Mouse (Mus musculus) thymus, adult 2 months (tissue): ENCODE data around the gene Daw1. TPM values are rescaled to one million over a fixed set of nuclear protein-coding genes. Genes with fewer than 3 reads are reported as not detected.

ENCODE experiments used
- DNase-seq: peaks from one replicate; pipeline ENCODE4 v3.0.0; 2021
- H3K27ac ChIP-seq: fragments of 200-500 bp; 2 replicates; pipeline ENCODE4 v1.5.1; 2012; ENCODE audit warnings: low read length, control low read depth; ENCODE audit not compliant: control insufficient read depth, insufficient read depth
- H3K27me3 ChIP-seq: fragments of 200-500 bp; 2 replicates; pipeline ENCODE4 v1.6.1; 2012; ENCODE audit warnings: mild to moderate bottlenecking, low read length, moderate library complexity, mixed read lengths; ENCODE audit not compliant: control insufficient read depth, insufficient read depth
- H3K36me3 ChIP-seq: fragments of 200-500 bp; 2 replicates; pipeline ENCODE4 v1.6.1; 2012; ENCODE audit warnings: mild to moderate bottlenecking, low read length, moderate library complexity; ENCODE audit not compliant: control insufficient read depth, insufficient read depth
- H3K4me1 ChIP-seq: fragments of 200-500 bp; replicated peaks from 2 replicates; pipeline ENCODE4 v1.6.1; 2012; ENCODE audit warnings: low read length; ENCODE audit not compliant: control insufficient read depth, insufficient read depth
- H3K4me3 ChIP-seq: fragments of 200-500 bp; 2 replicates; pipeline ENCODE4 v1.5.1; 2012; ENCODE audit warnings: mild to moderate bottlenecking, low read length, control low read depth, moderate library complexity; ENCODE audit not compliant: control insufficient read depth, insufficient read depth
- CTCF ChIP-seq: fragments of 200-500 bp; IDR thresholded peaks from 2 replicates; pipeline ENCODE4 v1.5.1; 2012; ENCODE audit warnings: mild to moderate bottlenecking, control low read depth, low read length, moderate library complexity, borderline replicate concordance; ENCODE audit not compliant: control insufficient read depth, poor library complexity, insufficient read depth; ENCODE audit errors: extremely low read depth
- POLR2A ChIP-seq: fragments of 200-500 bp; IDR thresholded peaks from 2 replicates; pipeline ENCODE4 v1.6.1; 2012; ENCODE audit warnings: mild to moderate bottlenecking, low read length, control low read depth, moderate library complexity; ENCODE audit not compliant: control insufficient read depth, poor library complexity, insufficient read depth; ENCODE audit errors: extremely low read depth
- WGBS: fragments of 180-500 bp; shearing (Covaris S2); methylation state at CpG from one replicate; pipeline ENCODE4 v1.1.7; 2018; 5-methylcytosine and 5-hydroxymethylcytosine counted together
- polyA plus RNA-seq: library from polyadenylated mRNA; depleted of rRNA; stranded (reverse); fragments of >200 nt; gene quantifications from 2 replicates; pipeline ENCODE4 v1.2.3, GENCODE M21; 2012

Gene Daw1
- polyA plus RNA-seq, 1 experiment = not detected

- DNase-seq = no peak
- 77% methylated on average over 2 of the region's 2 CpGs for WGBS
- Histone ChIP-seq H3K27ac (no peak overlapping the region), H3K27me3 (no peaks in the 10 kb centered on the region), H3K36me3 (no peaks in the 10 kb centered on the region), H3K4me1 (no peaks in the 10 kb centered on the region), H3K4me3 (no peak overlapping the region)
- TF ChIP-seq POLR2A (no peak), CTCF (no peak)
Measured at GRCm38 (mm10) chr1:83146547-83146946, 13.0 kb upstream of the Daw1 start.

DNA sequence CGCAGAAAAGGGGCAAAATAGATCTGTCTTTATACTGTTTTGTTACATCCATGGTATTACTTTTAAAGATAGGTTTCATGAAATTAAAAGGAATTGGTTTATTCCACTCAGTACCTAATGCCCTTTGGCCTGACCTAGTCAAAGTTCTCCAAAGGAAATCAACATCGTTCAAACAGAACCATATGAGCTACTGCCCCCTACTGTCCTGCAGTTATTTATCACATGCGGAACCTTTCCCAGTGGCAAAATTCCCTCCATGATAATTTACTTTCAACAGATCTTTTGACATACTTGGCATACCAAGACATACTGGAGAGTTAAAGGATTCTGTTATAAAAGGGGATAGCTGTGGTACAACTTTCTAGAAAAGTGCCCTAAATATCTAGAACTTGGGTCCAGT is 9.3 kb upstream of the Daw1 start:
- Histone ChIP-seq H3K4me1 (no peaks in the 10 kb centered on the region), H3K4me3 (no peak overlapping the region), H3K27ac (no peak overlapping the region), H3K27me3 (no peaks in the 10 kb centered on the region), H3K36me3 (no peaks in the 10 kb centered on the region)
- TF ChIP-seq POLR2A (no peak), CTCF (no peak)
- WGBS = 80% methylated on average over 3 of the region's 3 CpGs
- no peak for DNase-seq

DNA sequence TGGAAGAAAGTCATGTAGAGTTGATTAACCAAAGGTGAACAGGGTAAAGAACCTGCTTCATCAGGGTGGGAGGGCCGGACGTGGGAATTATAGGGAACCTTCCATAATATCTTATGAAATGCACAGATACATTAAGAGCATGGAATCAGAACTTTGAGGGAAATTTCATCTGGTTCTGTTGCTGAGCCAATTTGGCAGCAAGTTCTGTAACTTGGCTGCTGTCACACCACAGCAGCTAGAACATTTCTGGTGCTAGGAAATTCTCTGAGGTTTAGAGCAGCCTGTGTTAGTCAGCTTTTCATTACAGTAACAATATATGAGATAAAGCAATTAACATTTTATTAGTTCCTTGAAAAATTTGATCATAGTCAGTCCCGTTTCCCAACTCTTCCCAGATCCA is 6.6 kb upstream of the Daw1 start:
- DNase-seq = no peak
- Histone ChIP-seq H3K27ac (no peak overlapping the region), H3K36me3 (no peaks in the 10 kb centered on the region), H3K27me3 (no peaks in the 10 kb centered on the region), H3K4me1 (no peaks in the 10 kb centered on the region), H3K4me3 (no peak overlapping the region)
- TF ChIP-seq CTCF = no peak
- no peak for TF ChIP-seq POLR2A
- 91% methylated on average over 3 of the region's 3 CpGs for WGBS

GRCm38 (mm10) chr1:83156876-83157275 is 2.7 kb upstream of the Daw1 start:
- TF ChIP-seq CTCF (no peak), POLR2A (no peak)
- Histone ChIP-seq H3K27me3 (no peaks in the 10 kb centered on the region), H3K36me3 (no peaks in the 10 kb centered on the region), H3K4me3 (no peak overlapping the region), H3K4me1 (no peaks in the 10 kb centered on the region), H3K27ac (no peak overlapping the region)
- no peak for DNase-seq
- WGBS = 37% methylated on average over 1 of the region's 1 CpGs

GRCm38 (mm10) chr1:83161658-83162057 is 2.1 kb downstream of the Daw1 start:
- no peak for DNase-seq
- Histone ChIP-seq H3K4me1 (no peaks in the 10 kb centered on the region), H3K27me3 (no peaks in the 10 kb centered on the region), H3K4me3 (no peak overlapping the region), H3K36me3 (no peaks in the 10 kb centered on the region), H3K27ac (no peak overlapping the region)
- TF ChIP-seq POLR2A = no peak
- no peak for TF ChIP-seq CTCF
- 89% methylated on average over 3 of the region's 3 CpGs for WGBS

DNA sequence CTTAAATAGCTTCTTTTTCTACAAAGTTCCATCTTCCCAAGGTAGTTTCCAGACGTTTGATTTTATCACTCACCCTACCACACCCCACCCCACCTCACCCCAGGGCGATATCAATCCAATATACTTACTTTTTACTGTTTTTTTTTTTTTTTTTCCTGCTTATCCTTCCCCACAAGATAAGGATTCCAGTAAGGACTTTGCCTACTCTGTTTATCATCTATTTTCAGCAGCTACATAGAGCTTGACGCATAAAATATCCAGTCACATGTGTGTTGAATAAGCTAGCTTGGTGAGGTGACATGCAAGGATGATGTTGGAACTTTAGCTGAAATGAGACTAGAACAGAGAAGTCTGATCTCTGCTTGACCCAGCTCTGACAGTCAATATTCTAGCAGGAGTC is 4.5 kb downstream of the Daw1 start:
- Histone ChIP-seq H3K4me3 (no peak overlapping the region), H3K27ac (no peak overlapping the region), H3K27me3 (no peaks in the 10 kb centered on the region), H3K4me1 (no peaks in the 10 kb centered on the region), H3K36me3 (no peaks in the 10 kb centered on the region)
- TF ChIP-seq POLR2A (no peak), CTCF (no peak)
- no peak for DNase-seq
- 83% methylated on average over 3 of the region's 3 CpGs for WGBS

DNA sequence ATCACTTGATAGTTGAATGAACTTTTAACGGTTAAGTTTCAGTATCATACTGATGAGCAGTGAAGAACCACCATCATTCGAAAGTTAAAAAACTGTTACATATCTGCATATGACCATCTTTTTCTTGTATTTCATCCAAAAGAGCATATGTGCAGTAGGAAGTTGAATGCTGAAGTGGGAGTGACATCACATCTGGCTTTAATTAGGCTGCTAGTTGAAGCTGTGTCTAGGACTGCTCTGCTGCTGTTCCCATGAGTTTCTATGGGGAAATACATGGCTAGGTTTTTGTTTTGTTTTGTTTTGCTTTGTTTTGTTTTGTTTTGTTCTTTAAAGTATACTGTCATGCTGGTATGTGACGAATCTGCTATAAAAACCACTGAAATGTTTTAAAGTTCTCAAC is 9.6 kb downstream of the Daw1 start:
- no peak for DNase-seq
- TF ChIP-seq CTCF (no peak), POLR2A (no peak)
- no peaks in the 10 kb centered on the region for H3K27me3 ChIP-seq
- WGBS = 84% methylated on average over 3 of the region's 3 CpGs
- H3K36me3 ChIP-seq = no peaks in the 10 kb centered on the region
- H3K4me1 ChIP-seq = no peaks in the 10 kb centered on the region
- H3K4me3 ChIP-seq = no peak overlapping the region
- no peak overlapping the region for H3K27ac ChIP-seq
